Mouse (Mus musculus): Measurements from ENCODE around the gene Gm10722. TPM values are rescaled to one million over a fixed set of nuclear protein-coding genes. Genes with fewer than 3 reads are reported as not detected.
"Not testable (repeated sequence)": the region's sequence is repeated elsewhere in the genome, so short reads cannot be mapped to it uniquely, and the experiment has no call there.

Gm10722 gene
- polyA plus RNA-seq, 2 experiments from 2014 or later, result 0.67 TPM; not detected in 1

DNA sequence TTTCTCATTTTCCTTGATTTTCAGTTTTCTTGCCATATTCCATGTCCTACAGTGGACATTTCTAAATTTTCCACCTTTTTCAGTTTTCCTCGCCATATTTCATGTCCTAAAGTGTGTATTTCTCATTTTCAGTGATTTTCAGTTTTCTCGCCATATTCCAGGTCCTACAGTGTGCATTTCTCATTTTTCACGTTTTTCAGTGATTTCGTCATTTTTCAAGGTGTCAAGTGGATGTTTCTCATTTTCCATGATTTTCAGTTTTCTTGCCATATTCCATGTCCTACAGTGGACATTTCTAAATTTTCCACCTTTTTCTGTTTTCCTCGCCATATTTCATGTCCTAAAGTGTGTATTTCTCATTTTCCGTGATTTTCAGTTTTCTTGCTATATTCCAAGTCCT, 24.9 kb downstream of the Gm10722 start:
- ATAC-seq, result not testable (repeated sequence)

DNA sequence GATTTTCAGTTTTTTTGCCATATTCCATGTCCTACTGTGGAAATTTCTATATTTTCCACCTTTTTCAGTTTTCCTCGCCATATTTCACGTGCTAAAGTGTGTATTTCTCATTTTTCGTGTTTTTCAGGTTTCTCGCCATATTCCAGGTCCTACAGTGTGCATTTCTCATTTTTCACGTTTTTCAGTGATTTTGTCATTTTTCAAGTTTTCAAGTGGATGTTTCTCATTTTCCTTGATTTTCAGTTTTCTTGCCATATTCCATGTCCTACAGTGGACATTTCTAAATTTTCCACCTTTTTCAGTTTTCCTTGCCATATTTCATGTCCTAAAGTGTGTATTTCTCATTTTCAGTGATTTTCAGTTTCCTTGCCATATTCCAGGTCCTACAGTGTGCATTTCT, 25.4 kb downstream of the Gm10722 start:
- ATAC-seq, result not testable (repeated sequence)

DNA sequence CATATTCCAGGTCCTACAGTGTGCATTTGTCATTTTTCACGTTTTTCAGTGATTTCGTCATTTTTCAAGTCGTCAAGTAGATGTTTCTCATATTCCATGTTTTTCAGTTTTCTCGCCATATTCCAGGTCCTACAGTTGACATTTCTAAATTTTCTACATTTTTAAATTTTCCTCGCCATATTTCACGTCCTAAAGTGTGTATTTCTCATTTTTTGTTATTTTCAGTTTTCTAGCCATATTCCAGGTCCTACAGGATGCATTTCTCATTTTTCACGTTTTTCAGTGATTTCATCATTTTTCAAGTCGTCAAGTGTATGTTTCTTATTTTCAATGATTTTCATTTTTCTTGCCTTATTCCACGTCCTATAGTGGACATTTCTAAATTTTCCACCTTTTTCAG, 26.0 kb downstream of the Gm10722 start:
- ATAC-seq, result not testable (repeated sequence)

DNA sequence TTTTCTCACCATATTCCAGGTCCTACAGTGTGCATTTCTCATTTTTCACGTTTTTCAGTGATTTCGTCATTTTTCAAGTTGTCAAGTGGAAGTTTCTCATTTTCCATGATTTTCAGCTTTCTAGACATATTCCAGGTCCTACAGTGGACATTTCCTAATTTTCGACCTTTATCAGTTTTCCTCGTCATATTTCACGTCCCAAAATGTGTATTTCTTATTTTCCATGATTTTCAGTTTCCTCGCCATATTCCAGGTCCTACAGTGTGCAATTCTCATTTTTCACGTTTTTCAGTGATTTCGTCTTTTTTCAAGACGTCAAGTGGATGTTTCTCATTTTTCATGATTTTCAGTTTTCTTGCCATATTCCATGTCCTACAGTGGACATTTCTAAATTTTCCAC, 26.5 kb downstream of the Gm10722 start:
- not testable (repeated sequence) for ATAC-seq

DNA sequence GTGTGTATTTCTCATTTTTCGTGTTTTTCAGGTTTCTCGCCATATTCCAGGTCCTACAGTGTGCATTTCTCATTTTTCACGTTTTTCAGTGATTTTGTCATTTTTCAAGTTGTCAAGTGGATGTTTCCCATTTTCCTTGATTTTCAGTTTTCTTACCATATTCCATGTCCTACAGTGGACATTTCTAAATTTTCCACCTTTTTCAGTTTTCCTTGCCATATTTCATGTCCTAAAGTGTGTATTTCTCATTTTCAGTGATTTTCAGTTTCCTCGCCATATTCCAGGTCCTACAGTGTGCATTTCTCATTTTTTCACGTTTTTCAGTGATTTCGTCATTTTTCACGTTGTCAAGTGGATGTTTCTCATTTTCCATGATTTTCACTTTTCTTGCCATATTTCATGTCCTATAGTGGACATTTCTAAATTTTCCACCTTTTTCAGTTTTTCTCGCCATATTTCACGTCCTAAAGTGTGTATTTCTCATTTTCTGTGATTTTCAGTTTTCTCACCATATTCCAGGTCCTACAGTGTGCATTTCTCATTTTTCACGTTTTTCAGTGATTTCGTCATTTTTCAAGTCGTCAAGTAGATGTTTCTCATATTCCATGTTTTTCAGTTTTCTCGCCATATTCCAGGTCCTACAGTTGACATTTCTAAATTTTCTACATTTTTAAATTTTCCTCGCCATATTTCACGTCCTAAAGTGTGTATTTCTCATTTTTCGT, 28.7 kb downstream of the Gm10722 start:
- ATAC-seq, result not testable (repeated sequence)

DNA sequence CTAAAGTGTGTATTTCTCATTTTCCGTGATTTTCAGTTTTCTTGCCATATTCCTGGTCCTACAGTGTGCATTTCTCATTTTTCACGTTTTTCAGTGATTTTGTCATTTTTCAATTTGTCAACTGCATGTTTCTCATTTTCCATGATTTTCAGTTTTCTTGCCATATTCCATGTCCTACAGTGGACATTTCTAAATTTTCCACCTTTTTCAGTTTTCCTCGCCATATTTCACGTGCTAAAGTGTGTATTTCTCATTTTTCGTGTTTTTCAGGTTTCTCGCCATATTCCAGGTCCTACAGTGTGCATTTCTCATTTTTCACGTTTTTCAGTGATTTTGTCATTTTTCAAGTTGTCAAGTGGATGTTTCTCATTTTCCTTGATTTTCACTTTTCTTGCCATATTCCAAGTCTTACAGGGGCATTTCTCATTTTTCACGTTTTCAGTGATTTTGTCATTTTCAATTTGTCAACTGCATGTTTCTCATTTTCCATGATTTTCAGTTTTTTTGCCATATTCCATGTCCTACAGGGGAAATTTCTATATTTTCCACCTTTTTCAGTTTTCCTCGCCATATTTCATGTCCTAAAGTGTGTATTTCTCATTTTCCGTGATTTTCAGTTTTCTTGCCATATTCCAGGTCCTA, 30.1 kb downstream of the Gm10722 start:
- ATAC-seq, result not testable (repeated sequence)

DNA sequence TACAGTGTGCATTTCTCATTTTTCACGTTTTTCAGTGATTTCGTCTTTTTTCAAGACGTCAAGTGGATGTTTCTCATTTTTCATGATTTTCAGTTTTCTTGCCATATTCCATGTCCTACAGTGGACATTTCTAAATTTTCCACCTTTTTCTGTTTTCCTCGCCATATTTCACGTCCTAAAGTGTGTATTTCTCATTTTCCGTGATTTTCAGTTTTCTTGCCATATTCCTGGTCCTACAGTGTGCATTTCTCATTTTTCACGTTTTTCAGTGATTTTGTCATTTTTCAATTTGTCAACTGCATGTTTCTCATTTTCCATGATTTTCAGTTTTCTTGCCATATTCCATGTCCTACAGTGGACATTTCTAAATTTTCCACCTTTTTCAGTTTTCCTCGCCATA, 33.6 kb downstream of the Gm10722 start, which contains the start of gene Gm17535:
Gene Gm17535 (plus strand): TSS at position 301 of the 400 bp plus-strand sequence.
- not testable (repeated sequence) for ATAC-seq

DNA sequence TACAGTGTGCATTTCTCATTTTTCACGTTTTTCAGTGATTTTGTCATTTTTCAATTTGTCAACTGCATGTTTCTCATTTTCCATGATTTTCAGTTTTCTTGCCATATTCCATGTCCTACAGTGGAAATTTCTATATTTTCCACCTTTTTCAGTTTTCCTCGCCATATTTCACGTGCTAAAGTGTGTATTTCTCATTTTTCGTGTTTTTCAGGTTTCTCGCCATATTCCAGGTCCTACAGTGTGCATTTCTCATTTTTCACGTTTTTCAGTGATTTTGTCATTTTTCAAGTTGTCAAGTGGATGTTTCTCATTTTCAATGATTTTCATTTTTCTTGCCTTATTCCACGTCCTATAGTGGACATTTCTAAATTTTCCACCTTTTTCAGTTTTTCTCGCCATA, 35.9 kb downstream of the Gm10722 start, which contains the start of gene Gm10715:
Gene Gm10715 (plus strand): TSS at position 301 of the 400 bp plus-strand sequence.
- ATAC-seq, result not testable (repeated sequence)

DNA sequence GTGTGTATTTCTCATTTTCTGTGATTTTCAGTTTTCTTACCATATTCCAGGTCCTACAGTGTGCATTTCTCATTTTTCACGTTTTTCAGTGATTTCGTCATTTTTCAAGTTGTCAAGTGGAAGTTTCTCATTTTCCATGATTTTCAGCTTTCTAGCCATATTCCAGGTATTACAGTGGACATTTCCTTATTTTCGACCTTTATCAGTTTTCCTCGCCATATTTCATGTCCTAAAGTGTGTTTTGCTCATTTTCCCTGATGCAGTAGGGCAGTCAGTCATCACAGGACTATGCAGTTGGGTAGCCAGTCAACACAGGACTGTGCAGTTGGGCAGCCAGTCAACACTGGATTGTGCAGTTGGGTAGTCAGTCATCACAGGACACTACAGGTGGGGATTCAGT, 37.4 kb downstream of the Gm10722 start:
- not testable (repeated sequence) for ATAC-seq

Other genes with a start within 250 kb of the Gm10722 start
- gene Gm11168, start 2.4 kb downstream of the Gm10722 start, polyA plus RNA-seq (2017; shearing (Covaris generic)), result 1 to 10 TPM in 1 of 2 experiments, not detected in 1; 1.2 TPM
- 1 to 10 TPM in 1 of 2 experiments, not detected in 1; 1.1 TPM for gene Gm10721, start 12.2 kb downstream of the Gm10722 start, polyA plus RNA-seq (2017; shearing (Covaris generic))
- not detected for gene Gm10720, start 14.7 kb downstream of the Gm10722 start, polyA plus RNA-seq (2017; shearing (Covaris generic))
- gene Gm10719, start 16.5 kb downstream of the Gm10722 start, polyA plus RNA-seq (2017; shearing (Covaris generic)), result 1 to 10 TPM in 1 of 2 experiments, not detected in 1; 1.1 TPM
- not detected for gene Gm10718, start 22.6 kb downstream of the Gm10722 start, polyA plus RNA-seq (2017; shearing (Covaris generic))
- 1 to 10 TPM; 3.1 to 7.4 TPM for gene Gm10717, start 24.5 kb downstream of the Gm10722 start, polyA plus RNA-seq (2017; shearing (Covaris generic))
- under 1 TPM in 1 of 2 experiments, not detected in 1; 0.65 TPM for gene Gm17535, start 33.7 kb downstream of the Gm10722 start, polyA plus RNA-seq (2017; shearing (Covaris generic))
- gene Gm10715, start 36.0 kb downstream of the Gm10722 start, polyA plus RNA-seq (2017; shearing (Covaris generic)), result under 1 TPM in 1 of 2 experiments, not detected in 1; 0.85 TPM

Measured in activated CD4-positive, CD25-positive, alpha-beta regulatory T cell, adult 4 months (primary cell).